Mouse (Mus musculus): ENCODE data around the gene Poll. TPM values are rescaled to one million over a fixed set of nuclear protein-coding genes. Genes with fewer than 3 reads are reported as not detected.

The Poll gene
- total and polyA plus RNA-seq, 3 experiments, result 16.5 to 24.6 (median 18.9) TPM

- H3K9ac ChIP-seq (ENCODE audit: insufficient read depth, low read depth), result no peak overlapping the region
- peak overlapping the region; percentile 78 for H3K4me2 ChIP-seq (ENCODE audit: insufficient read depth, low read depth, poor library complexity, severe bottlenecking)
- in situ Hi-C loops (cut with MboI; ENCODE audit: low pct_ligation_motif_present, low pct_unique_long_range_greater_than_20kb, low sequenced_read_pairs) (no loop called here), dilution Hi-C loops (cut with MboI; ENCODE audit: extremely low pct_ligation_motif_present, extremely low pct_unique_long_range_greater_than_20kb, low sequenced_read_pairs) (no loop called here)
- DNase-seq (ENCODE audit: extremely low read depth), result peak; percentile 57
- H3K4me1 ChIP-seq (ENCODE audit: control insufficient read depth in 1 of 2, insufficient read depth in 2 of 2), result peaks cover 6 to 36% of the 10 kb centered on the region in 2 experiments
- peaks cover 47% of the 10 kb centered on the region for H3K27me3 ChIP-seq (replicated peaks)
- H3K79me2 ChIP-seq (replicated peaks; ENCODE audit: control insufficient read depth, extremely low read depth, insufficient read depth, poor library complexity, severe bottlenecking), result no peaks in the 10 kb centered on the region
- no peak overlapping the region for H3K27ac ChIP-seq (ENCODE audit: insufficient read depth, low read depth)
- H3K36me3 ChIP-seq (replicated peaks in 1 of 2; ENCODE audit: control insufficient read depth in 1 of 2, insufficient read depth in 1 of 2, low read length in 1 of 2), result no peaks in the 10 kb centered on the region
- H3K4me3 ChIP-seq (replicated peaks in 1 of 3; ENCODE audit: low read depth in 2 of 3, low read length in 2 of 3, poor library complexity in 1 of 3), result peak overlapping the region in 2 of 3 experiments; percentile 33
- H3K9me3 ChIP-seq (replicated peaks; ENCODE audit: low read length), result peaks cover 4% of the 10 kb centered on the region
- TF ChIP-seq ETS1 (conservative IDR thresholded peaks at IDR 0.05; ENCODE audit: low read depth, low read length) (0 out of 2 replicates have a peak, but pooled peaks have one; percentile 11), MAX (IDR thresholded peaks at IDR 0.05; ENCODE audit: low read length) (no peak), CHD1 (IDR thresholded peaks at IDR 0.05; ENCODE audit: low read depth, low read length) (no peak), UBTF (IDR thresholded peaks at IDR 0.05; ENCODE audit: low read depth, low read length) (no peak), BHLHE40 (IDR thresholded peaks at IDR 0.05; ENCODE audit: low read depth, low read length) (no peak), PAX5 (IDR thresholded peaks at IDR 0.05; ENCODE audit: low read length) (no peak)
These were observed 16.0 kb downstream of the Poll start for GRCm38 (mm10) chr19:45544152-45544924.

DNA sequence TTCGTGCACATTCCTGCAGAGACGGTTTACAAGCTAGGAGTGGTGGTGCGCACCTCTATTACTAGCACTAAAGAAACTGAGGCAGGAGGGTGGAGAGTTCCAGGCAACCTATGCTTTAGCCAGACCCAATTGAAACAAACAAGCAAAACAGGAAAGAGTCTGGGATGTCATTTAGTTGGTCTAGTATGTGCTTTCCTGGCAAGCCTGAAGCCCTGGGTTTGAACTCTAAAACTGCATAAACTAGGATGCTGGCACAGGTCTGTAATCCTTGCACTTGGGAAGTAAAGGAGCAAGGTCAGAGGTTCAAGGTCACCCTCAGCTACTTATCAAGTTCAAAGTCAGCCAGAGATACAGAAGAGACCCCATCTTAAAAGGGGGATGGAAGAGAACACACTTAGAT, 18.3 kb downstream of the Poll start:
- Histone ChIP-seq H3K4me2 (ENCODE audit: insufficient read depth, low read depth, poor library complexity, severe bottlenecking) (peak overlapping the region; percentile 71; the same call in 1 of the 2 replicates), H3K4me3 (replicated peaks in 1 of 3; ENCODE audit: low read depth in 2 of 3, low read length in 2 of 3, poor library complexity in 1 of 3) (peak overlapping the region in 2 of 3 experiments; percentile 32 to 46), H3K36me3 (replicated peaks in 1 of 2; ENCODE audit: control insufficient read depth in 1 of 2, insufficient read depth in 1 of 2, low read length in 1 of 2) (no peaks in the 10 kb centered on the region), H3K27me3 (replicated peaks) (peaks cover 47% of the 10 kb centered on the region), H3K79me2 (replicated peaks; ENCODE audit: control insufficient read depth, extremely low read depth, insufficient read depth, poor library complexity, severe bottlenecking) (no peaks in the 10 kb centered on the region), H3K9ac (ENCODE audit: insufficient read depth, low read depth) (no peak overlapping the region), H3K9me3 (replicated peaks; ENCODE audit: low read length) (peaks cover 4% of the 10 kb centered on the region), H3K4me1 (ENCODE audit: control insufficient read depth in 1 of 2, insufficient read depth in 2 of 2) (peaks cover 6 to 33% of the 10 kb centered on the region in 2 experiments), H3K27ac (ENCODE audit: insufficient read depth, low read depth) (no peak overlapping the region)
- DNase-seq (ENCODE audit: extremely low read depth), result no peak
- no peak for TF ChIP-seq ZMIZ1 (IDR thresholded peaks at IDR 0.05; ENCODE audit: low read depth, low read length)
- no peak for TF ChIP-seq POLR2AphosphoS2 (IDR thresholded peaks at IDR 0.05; ENCODE audit: low read depth, low read length)
- TF ChIP-seq ZNF384 (IDR thresholded peaks at IDR 0.05; ENCODE audit: low read depth, low read length), result no peak
- TF ChIP-seq MEF2A (IDR thresholded peaks at IDR 0.05; ENCODE audit: borderline replicate concordance, low read depth, low read length), result no peak
- no peak for TF ChIP-seq CHD2 (IDR thresholded peaks at IDR 0.05; ENCODE audit: low read length)
- no peak for TF ChIP-seq SIN3A (IDR thresholded peaks at IDR 0.05; ENCODE audit: low read length)
- no peak for TF ChIP-seq PAX5 (IDR thresholded peaks at IDR 0.05; ENCODE audit: low read length)
- no peak for TF ChIP-seq USF2 (conservative IDR thresholded peaks at IDR 0.05; ENCODE audit: low read depth, low read length)
- no peak for TF ChIP-seq GABPA (IDR thresholded peaks at IDR 0.05; ENCODE audit: insufficient replicate concordance, low read depth, low read length)
- no peak for TF ChIP-seq TCF12 (IDR thresholded peaks at IDR 0.05; ENCODE audit: low read depth, low read length)
- no peak for TF ChIP-seq TBP (conservative IDR thresholded peaks at IDR 0.05; ENCODE audit: low read depth, low read length)
- no peak for TF ChIP-seq NELFE (IDR thresholded peaks at IDR 0.05; ENCODE audit: low read depth, low read length)
- TF ChIP-seq NRF1 (IDR thresholded peaks at IDR 0.05; ENCODE audit: low read depth, low read length), result no peak
- no peak for TF ChIP-seq SMC3 (IDR thresholded peaks at IDR 0.05; ENCODE audit: low read depth, low read length)
- TF ChIP-seq UBTF (IDR thresholded peaks at IDR 0.05; ENCODE audit: low read depth, low read length), result no peak
- TF ChIP-seq MAX (IDR thresholded peaks at IDR 0.05; ENCODE audit: low read length), result no peak
- TF ChIP-seq BHLHE40 (IDR thresholded peaks at IDR 0.05; ENCODE audit: low read depth, low read length), result no peak
- no peak for TF ChIP-seq CHD1 (IDR thresholded peaks at IDR 0.05; ENCODE audit: low read depth, low read length)
- TF ChIP-seq ZKSCAN1 (IDR thresholded peaks at IDR 0.05; ENCODE audit: borderline replicate concordance, low read depth, low read length), result no peak
- in situ Hi-C loops (cut with MboI; ENCODE audit: low pct_ligation_motif_present, low pct_unique_long_range_greater_than_20kb, low sequenced_read_pairs), result no loop called here
- dilution Hi-C loops (cut with MboI; ENCODE audit: extremely low pct_ligation_motif_present, extremely low pct_unique_long_range_greater_than_20kb, low sequenced_read_pairs), result no loop called here
